Mouse (Mus musculus): Measurements from ENCODE around the gene Ugt1a6b. TPM values are rescaled to one million over a fixed set of nuclear protein-coding genes. Genes with fewer than 3 reads are reported as not detected.

Gene Ugt1a6b
- polyA plus RNA-seq, 1 experiment from 2014 or later, result 0.48 TPM

GRCm38 (mm10) chr1:88230981-88231802, 128.1 kb downstream of the Ugt1a6b start:
- H3K4me2 ChIP-seq, result no peak overlapping the region
- no peaks in the 10 kb centered on the region for H3K27me3 ChIP-seq
- no peak overlapping the region for H3K27ac ChIP-seq
- H3K36me3 ChIP-seq (ENCODE audit: poor library complexity, severe bottlenecking), result no peaks in the 10 kb centered on the region
- no peak overlapping the region for H3K9ac ChIP-seq
- ATAC-seq, result no peak
- peaks cover 100% of the 10 kb centered on the region for H3K9me3 ChIP-seq (replicated peaks)
- 75% methylated on average over 6 of the region's 6 CpGs for WGBS
- H3K4me1 ChIP-seq, result no peaks in the 10 kb centered on the region
- no peak overlapping the region for H3K4me3 ChIP-seq

- 70% methylated on average over 7 of the region's 7 CpGs for WGBS
- peaks cover 97% of the 10 kb centered on the region for H3K9me3 ChIP-seq (replicated peaks)
- no peak overlapping the region for H3K4me3 ChIP-seq
- H3K36me3 ChIP-seq (ENCODE audit: poor library complexity, severe bottlenecking), result no peaks in the 10 kb centered on the region
- no peak for ATAC-seq
- H3K4me2 ChIP-seq, result no peak overlapping the region
- H3K27me3 ChIP-seq, result no peaks in the 10 kb centered on the region
- H3K4me1 ChIP-seq, result no peaks in the 10 kb centered on the region
- no peak overlapping the region for H3K9ac ChIP-seq
- H3K27ac ChIP-seq, result no peak overlapping the region
Observed at GRCm38 (mm10) chr1:88231803-88232499, 128.9 kb downstream of the Ugt1a6b start.

GRCm38 (mm10) chr1:88232664-88233380, 129.8 kb downstream of the Ugt1a6b start:
- Histone ChIP-seq H3K4me2 (no peak overlapping the region), H3K4me1 (no peaks in the 10 kb centered on the region), H3K9me3 (replicated peaks) (peaks cover 97% of the 10 kb centered on the region), H3K36me3 (ENCODE audit: poor library complexity, severe bottlenecking) (no peaks in the 10 kb centered on the region), H3K4me3 (no peak overlapping the region), H3K9ac (no peak overlapping the region), H3K27me3 (no peaks in the 10 kb centered on the region), H3K27ac (no peak overlapping the region)
- ATAC-seq, result no peak
- WGBS, result 54% methylated on average over 3 of the region's 3 CpGs

GRCm38 (mm10) chr1:88233421-88234247, 130.6 kb downstream of the Ugt1a6b start:
- no peak for ATAC-seq
- peaks cover 97% of the 10 kb centered on the region for H3K9me3 ChIP-seq (replicated peaks)
- H3K9ac ChIP-seq, result no peak overlapping the region
- H3K27me3 ChIP-seq, result no peaks in the 10 kb centered on the region
- H3K4me2 ChIP-seq, result no peak overlapping the region
- no peaks in the 10 kb centered on the region for H3K4me1 ChIP-seq
- no peaks in the 10 kb centered on the region for H3K36me3 ChIP-seq (ENCODE audit: poor library complexity, severe bottlenecking)
- H3K27ac ChIP-seq, result no peak overlapping the region
- WGBS, result 69% methylated on average over 14 of the region's 14 CpGs
- H3K4me3 ChIP-seq, result no peak overlapping the region

- H3K36me3 ChIP-seq (ENCODE audit: poor library complexity, severe bottlenecking), result no peaks in the 10 kb centered on the region
- 64% methylated on average over 4 of the region's 4 CpGs for WGBS
- no peak overlapping the region for H3K27ac ChIP-seq
- ATAC-seq, result no peak
- peaks cover 97% of the 10 kb centered on the region for H3K9me3 ChIP-seq (replicated peaks)
- no peaks in the 10 kb centered on the region for H3K27me3 ChIP-seq
- no peak overlapping the region for H3K4me2 ChIP-seq
- H3K4me1 ChIP-seq, result no peaks in the 10 kb centered on the region
- no peak overlapping the region for H3K4me3 ChIP-seq
- no peak overlapping the region for H3K9ac ChIP-seq
Observed at GRCm38 (mm10) chr1:88234248-88234610, 131.2 kb downstream of the Ugt1a6b start.

- 44% methylated on average over 5 of the region's 5 CpGs for WGBS
Observed at GRCm38 (mm10) chr1:88234646-88235045, 131.6 kb downstream of the Ugt1a6b start.

GRCm38 (mm10) chr1:88235046-88235893, 132.2 kb downstream of the Ugt1a6b start:
- WGBS, result 63% methylated on average over 11 of the region's 11 CpGs
- Histone ChIP-seq H3K4me2 (no peak overlapping the region), H3K9ac (no peak overlapping the region), H3K4me3 (no peak overlapping the region), H3K27me3 (no peaks in the 10 kb centered on the region), H3K9me3 (replicated peaks) (peaks cover 97% of the 10 kb centered on the region), H3K36me3 (ENCODE audit: poor library complexity, severe bottlenecking) (no peaks in the 10 kb centered on the region), H3K27ac (no peak overlapping the region), H3K4me1 (no peaks in the 10 kb centered on the region)
- ATAC-seq, result no peak

More at GRCm38 (mm10) chr1:88234646-88235045, 131.6 kb downstream of the Ugt1a6b start:
- no peak overlapping the region for H3K4me3 ChIP-seq
- H3K4me1 ChIP-seq, result no peaks in the 10 kb centered on the region
- H3K9ac ChIP-seq, result no peak overlapping the region
- H3K36me3 ChIP-seq (ENCODE audit: poor library complexity, severe bottlenecking), result no peaks in the 10 kb centered on the region
- no peak for ATAC-seq
- no peaks in the 10 kb centered on the region for H3K27me3 ChIP-seq
- peaks cover 97% of the 10 kb centered on the region for H3K9me3 ChIP-seq (replicated peaks)
- H3K27ac ChIP-seq, result no peak overlapping the region
- no peak overlapping the region for H3K4me2 ChIP-seq

- no peak for ATAC-seq
- H3K4me2 ChIP-seq, result no peak overlapping the region
- WGBS, result 62% methylated on average over 4 of the region's 4 CpGs
- no peaks in the 10 kb centered on the region for H3K4me1 ChIP-seq
- H3K9ac ChIP-seq, result no peak overlapping the region
- H3K27me3 ChIP-seq, result no peaks in the 10 kb centered on the region
- H3K4me3 ChIP-seq, result no peak overlapping the region
- no peaks in the 10 kb centered on the region for H3K36me3 ChIP-seq (ENCODE audit: poor library complexity, severe bottlenecking)
- H3K27ac ChIP-seq, result no peak overlapping the region
- H3K9me3 ChIP-seq (replicated peaks), result peaks cover 97% of the 10 kb centered on the region
Observed at GRCm38 (mm10) chr1:88235894-88236415, 132.9 kb downstream of the Ugt1a6b start.

- Histone ChIP-seq H3K27me3 (no peaks in the 10 kb centered on the region), H3K4me2 (no peak overlapping the region), H3K27ac (no peak overlapping the region), H3K4me1 (no peaks in the 10 kb centered on the region), H3K4me3 (no peak overlapping the region), H3K9ac (no peak overlapping the region), H3K36me3 (ENCODE audit: poor library complexity, severe bottlenecking) (no peaks in the 10 kb centered on the region), H3K9me3 (replicated peaks) (peaks cover 96% of the 10 kb centered on the region)
- 81% methylated on average over 5 of the region's 5 CpGs for WGBS
- no peak for ATAC-seq
Observed at GRCm38 (mm10) chr1:88237311-88237710, 134.3 kb downstream of the Ugt1a6b start.

GRCm38 (mm10) chr1:88238771-88239170, 135.7 kb downstream of the Ugt1a6b start:
- H3K4me3 ChIP-seq, result no peak overlapping the region
- no peak overlapping the region for H3K27ac ChIP-seq
- H3K9me3 ChIP-seq (replicated peaks), result peaks cover 95% of the 10 kb centered on the region
- H3K4me2 ChIP-seq, result no peak overlapping the region
- H3K9ac ChIP-seq, result no peak overlapping the region
- H3K36me3 ChIP-seq (ENCODE audit: poor library complexity, severe bottlenecking), result no peaks in the 10 kb centered on the region
- H3K4me1 ChIP-seq, result no peaks in the 10 kb centered on the region
- WGBS, result 78% methylated on average over 6 of the region's 6 CpGs
- H3K27me3 ChIP-seq, result no peaks in the 10 kb centered on the region
- 0 out of 2 replicates have a peak, but pooled peaks have one; percentile 11 for ATAC-seq

- Histone ChIP-seq H3K4me2 (no peak overlapping the region), H3K9ac (no peak overlapping the region), H3K4me3 (no peak overlapping the region), H3K27ac (no peak overlapping the region), H3K27me3 (no peaks in the 10 kb centered on the region), H3K9me3 (replicated peaks) (peaks cover 95% of the 10 kb centered on the region), H3K4me1 (no peaks in the 10 kb centered on the region), H3K36me3 (ENCODE audit: poor library complexity, severe bottlenecking) (no peaks in the 10 kb centered on the region)
- ATAC-seq, result no peak
- WGBS, result 73% methylated on average over 5 of the region's 5 CpGs
Observed at GRCm38 (mm10) chr1:88240072-88240471, 137.0 kb downstream of the Ugt1a6b start.
